Mouse (Mus musculus) myocyte (in vitro differentiated cells): ENCODE data around the gene Plekhh2.

Experiments used
- E2F4 ChIP-seq: IDR thresholded peaks from one replicate; pipeline ENCODE4 v1.6.1; 2011; ENCODE audit warnings: mild to moderate bottlenecking, control low read depth, moderate library complexity; ENCODE audit not compliant: insufficient read depth
- MAX ChIP-seq: IDR thresholded peaks from one replicate; pipeline ENCODE4 v1.6.1; 2011; ENCODE audit warnings: low read depth, mild to moderate bottlenecking, control low read depth
- MYOD1 ChIP-seq, 3 experiments: IDR thresholded peaks; one replicate each; pipeline ENCODE4 v1.6.1; 2011; ENCODE audit warnings: control low read depth in 2 of 3, low read depth in 2 of 3, mild to moderate bottlenecking in 2 of 3, moderate library complexity in 1 of 3; ENCODE audit not compliant: insufficient read length in 2 of 3, control insufficient read depth in 1 of 3
- MYOG ChIP-seq, 3 experiments: IDR thresholded peaks; one replicate each; pipeline ENCODE4 v1.6.1; 2011; ENCODE audit warnings: control low read depth in 2 of 3, low read depth in 2 of 3, mild to moderate bottlenecking in 2 of 3; ENCODE audit not compliant: insufficient read length in 2 of 3, control insufficient read depth in 1 of 3, insufficient read depth in 1 of 3
- POLR2A ChIP-seq: IDR thresholded peaks from one replicate; pipeline ENCODE4 v1.6.1; 2011; ENCODE audit warnings: low read depth, mild to moderate bottlenecking, control low read depth, moderate library complexity; ENCODE audit not compliant: insufficient read length
- POLR2AphosphoS2 ChIP-seq: IDR thresholded peaks from one replicate; pipeline ENCODE4 v1.6.1; 2011; ENCODE audit warnings: low read depth, control low read depth; ENCODE audit not compliant: insufficient read length
- SRF ChIP-seq: IDR thresholded peaks from one replicate; pipeline ENCODE4 v1.6.1; 2011; ENCODE audit warnings: low read depth; ENCODE audit not compliant: control insufficient read depth, insufficient read length
- USF1 ChIP-seq: IDR thresholded peaks from one replicate; pipeline ENCODE4 v1.6.1; 2011; ENCODE audit warnings: low read depth, mild to moderate bottlenecking, control low read depth, moderate library complexity

DNA sequence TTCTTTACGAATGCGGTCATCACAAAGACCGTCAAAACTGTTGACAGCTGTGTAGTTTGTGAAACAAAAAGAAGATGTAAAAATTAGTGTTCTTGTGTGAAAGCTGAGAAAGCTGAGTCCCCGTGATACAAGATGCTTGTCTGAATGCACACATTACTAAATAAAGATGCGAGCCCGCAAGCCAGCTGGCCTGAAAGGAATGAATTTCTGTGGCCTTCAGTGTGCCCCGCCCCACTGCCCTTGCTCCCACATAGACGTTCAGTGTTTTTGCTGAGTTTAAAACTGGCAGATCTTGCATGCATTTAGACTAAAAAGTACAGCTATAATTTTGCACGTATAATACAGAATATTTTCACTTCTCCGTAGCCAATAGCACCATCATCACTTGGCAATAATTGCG, 104.1 kb downstream of the Plekhh2 start:
- TF ChIP-seq POLR2A: no peak
- TF ChIP-seq MYOD1 (IDR thresholded peaks at IDR 0.05; ENCODE audit: control insufficient read depth in 1 of 3, insufficient read length in 2 of 3, low read depth in 2 of 3): peak in 1 of 3 experiments; percentile 66
- TF ChIP-seq MYOG (IDR thresholded peaks at IDR 0.05; ENCODE audit: control insufficient read depth in 1 of 3, insufficient read depth in 1 of 3, insufficient read length in 2 of 3, low read depth in 2 of 3): peak in 1 of 3 experiments; percentile 69
- TF ChIP-seq USF1: no peak
- TF ChIP-seq SRF: no peak
- no peak for TF ChIP-seq POLR2AphosphoS2
- TF ChIP-seq MAX: no peak
- no peak for TF ChIP-seq E2F4
